Mouse (Mus musculus) gastrocnemius, adult 18-20 months (tissue): ENCODE results near the gene Ppargc1a. TPM values are rescaled to one million over a fixed set of nuclear protein-coding genes. Genes with fewer than 3 reads are reported as not detected.

ENCODE experiments used
- DNase-seq: peaks from one replicate; pipeline ENCODE4 v3.0.0; 2021; ENCODE audit warnings: low spot score
- total RNA-seq, 2 experiments: library from RNA; stranded (reverse); gene quantifications; 2 replicates each; pipeline ENCODE4 v1.2.3; 2021

The Ppargc1a gene
- total RNA-seq, 2 experiments from 2014 or later = 31.5 to 53.2 TPM

DNA sequence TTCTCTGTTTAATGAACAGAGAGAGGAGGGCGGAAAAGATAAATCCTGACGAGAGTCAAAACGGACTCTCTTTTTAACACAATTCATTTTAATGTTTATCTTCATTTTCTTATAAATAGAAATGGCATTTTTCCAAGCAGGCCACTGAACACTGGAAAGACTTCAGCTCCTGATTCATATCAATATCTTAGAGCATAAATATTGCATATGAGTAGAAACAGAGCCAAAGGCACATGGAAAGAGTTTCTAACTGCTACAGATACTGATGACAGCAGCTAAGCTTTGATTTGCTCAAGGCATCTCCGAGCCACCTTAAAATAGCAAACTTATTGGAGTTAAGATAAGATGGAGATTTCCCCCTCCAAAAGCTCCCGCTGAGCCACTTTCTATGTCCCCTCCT is 14.3 kb downstream of the Ppargc1a start:
- DNase-seq = no peak

DNA sequence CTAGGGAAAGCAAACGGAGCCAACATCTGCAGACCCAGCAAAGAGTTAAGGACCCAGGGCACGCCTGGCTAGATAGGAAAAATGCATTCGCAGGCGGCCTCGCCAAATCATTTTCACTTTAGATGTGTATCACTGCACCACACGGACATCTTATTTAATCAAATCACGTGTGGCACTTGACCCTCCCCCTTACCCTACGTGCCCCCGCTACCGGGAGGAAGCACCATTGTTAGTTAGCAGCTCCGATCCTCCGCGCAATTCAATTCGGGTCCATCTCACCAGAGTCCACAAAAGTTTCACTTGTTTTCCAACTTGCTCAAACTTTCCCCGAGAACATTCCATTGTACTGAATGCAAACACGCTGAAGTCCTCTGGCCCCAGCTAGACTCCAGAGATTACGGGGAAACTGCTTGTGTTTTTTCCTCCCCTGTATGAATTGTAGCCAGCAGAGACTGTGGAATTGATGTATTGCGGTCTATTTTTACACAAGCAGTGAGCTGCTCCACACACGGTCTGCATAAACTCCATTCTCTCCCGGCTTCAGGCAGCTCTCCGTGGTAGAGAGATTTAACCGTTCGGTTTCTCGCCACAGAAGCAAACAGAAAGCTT is 14.9 kb downstream of the Ppargc1a start:
- DNase-seq = peak; percentile 64

DNA sequence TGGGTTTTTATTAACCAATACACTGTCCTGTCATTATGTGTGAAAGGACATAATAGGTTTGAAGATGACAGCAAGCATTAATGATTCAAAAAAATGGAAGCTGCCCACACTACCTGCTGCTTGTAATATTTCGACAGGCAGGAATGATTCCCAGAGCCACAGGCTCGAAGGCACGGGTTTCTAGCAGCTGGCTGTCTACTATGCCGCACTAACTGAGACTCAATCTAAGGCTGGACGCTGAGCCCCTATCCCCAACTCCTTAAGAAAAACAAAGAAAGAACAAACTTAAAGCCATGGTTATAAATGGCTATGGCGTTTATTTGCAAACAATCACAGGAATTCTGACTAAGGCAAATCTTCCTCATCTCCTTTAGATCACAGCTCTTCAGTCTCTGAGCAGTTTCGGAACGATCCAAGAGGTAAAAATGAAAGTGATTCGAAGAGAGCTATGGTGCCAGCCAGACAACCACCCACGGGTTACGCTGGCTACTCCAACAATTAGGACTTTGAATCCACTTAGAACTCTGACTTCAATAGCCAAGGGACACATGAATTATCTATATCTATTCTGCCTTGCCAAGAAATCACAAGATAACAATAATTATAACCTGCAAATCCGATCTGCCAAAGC is 15.6 kb downstream of the Ppargc1a start:
- no peak for DNase-seq

DNA sequence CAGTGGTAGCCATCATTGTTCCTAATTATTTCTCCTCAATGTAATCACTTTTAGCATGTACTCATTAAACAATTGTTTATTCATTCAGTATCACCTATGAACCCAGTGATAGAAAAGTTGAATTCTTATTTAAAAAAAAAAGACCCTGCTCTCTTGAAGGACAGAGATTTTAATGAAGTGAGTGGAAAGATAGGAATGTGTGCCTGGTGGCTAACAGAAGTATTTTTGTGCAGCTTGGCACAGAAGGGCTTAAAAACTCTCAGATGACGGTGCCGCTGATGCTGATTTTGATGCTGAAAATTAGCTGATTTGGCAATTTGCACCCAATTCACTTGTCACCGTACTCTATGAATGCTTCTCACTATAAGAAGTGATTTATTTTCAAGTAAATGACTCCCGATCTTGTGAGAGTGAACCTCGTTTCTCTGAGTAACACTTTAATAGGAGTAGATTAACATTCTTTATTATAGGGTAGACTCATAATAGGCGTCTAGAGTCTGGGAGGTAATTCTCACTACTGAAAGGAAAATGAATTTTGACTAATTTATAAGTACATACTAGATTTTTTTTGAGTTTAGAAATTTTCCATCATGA is 20.0 kb downstream of the Ppargc1a start:
- DNase-seq = no peak

DNA sequence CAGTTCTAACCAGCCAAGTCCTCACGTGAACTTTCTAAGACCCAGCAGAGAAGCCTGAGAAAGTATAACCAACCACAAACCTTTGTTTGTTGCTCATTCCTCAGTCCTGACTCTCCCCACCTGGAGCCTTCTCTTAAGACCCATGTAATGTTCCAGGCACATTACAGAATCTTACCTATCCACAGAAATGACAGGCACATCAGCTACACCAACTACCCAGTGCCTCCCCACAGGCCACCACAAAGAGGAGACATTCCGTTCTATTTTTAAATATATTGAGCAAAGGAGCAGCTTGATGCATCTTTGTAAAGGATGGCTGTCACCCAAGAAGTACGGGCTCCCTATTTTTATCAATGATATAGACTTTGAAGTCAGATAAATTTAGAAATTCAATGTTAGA is 20.7 kb downstream of the Ppargc1a start:
- DNase-seq = no peak

DNA sequence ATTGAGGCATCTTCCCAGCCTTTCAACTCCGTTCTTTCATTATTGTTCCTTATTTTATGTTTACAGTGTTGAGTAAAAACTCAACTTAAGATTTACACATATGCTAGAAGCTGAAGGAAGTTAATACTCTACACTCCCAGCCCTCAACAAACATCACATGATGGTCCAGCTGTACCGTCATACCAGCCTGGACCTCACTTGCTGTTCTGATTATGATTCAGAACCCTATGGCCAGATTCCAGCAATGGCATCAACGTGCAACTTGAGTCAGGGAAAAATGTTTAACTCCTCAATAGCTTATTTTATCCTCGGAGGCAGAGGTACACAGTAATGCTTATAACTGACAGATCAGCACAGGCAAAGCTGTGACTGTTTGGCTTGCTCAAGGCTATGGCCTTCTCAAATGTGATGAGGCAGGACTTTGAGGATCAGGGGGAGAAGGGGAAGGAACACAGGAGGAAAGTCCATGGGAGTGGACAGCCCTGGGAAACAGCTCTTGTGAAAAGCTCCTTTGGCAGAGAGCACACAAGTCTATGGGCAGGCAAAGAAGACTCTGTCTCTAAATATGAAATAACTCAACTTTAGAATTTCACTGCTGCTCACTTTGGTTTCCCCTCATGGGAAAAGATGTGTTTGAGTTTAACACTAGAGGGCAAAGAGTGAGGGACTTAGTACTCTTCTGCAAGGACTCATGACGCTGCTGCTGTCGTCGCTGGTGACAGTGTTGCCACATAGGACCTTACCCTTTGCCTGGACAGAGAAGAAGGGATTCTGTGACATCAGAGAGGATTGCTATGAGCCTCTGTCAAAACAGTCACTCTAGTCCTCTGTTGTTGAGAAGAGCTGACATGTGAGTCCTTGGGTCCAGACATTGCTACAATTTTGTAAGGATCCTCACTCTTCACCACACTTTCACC is 22.1 kb downstream of the Ppargc1a start:
- no peak for DNase-seq

DNA sequence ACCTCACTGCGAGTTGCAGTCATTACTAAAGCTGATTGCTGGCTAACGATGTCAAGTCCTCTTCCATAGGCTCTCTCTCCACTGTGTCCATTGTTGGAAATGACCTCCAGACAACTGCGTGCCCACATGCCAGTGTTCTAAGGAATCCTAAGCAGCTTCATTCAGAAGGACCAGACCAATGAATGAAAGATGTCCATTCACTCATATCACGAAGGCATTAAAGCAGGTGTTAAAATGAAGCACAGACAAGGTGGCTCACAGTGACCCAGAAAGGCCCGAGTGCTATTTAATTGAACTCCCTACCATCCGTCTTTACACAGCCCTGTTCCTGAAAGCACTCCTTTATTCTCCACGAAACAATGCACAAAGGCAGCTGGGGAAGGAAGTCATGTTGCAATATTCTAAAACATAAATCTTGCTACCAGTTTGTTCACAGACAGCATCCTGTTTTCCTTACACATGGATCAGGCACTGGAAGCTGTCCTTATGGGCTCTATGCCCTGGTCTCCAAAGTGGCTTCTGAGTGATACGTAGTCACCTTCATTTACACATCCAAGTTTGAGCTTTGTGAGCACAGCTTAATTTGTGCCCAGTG is 23.3 kb downstream of the Ppargc1a start:
- no peak for DNase-seq

DNA sequence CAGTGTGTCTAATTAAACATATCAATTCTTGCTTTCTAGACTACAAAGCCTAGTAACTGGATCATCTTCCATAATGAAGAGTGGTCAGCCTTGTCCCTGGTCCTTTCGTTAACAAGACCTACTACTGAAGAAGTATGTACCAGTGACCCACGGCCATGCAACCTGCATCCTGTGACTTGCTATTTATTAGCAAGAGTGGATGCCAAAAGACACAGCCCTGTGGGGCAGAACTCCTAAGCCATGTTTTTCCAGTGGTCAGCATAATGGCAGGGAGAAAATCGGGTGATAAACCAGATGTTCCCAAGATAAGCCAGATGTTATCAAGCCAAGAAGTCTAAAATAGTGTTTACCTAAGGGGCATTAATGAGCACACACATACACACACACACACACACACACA is 26.0 kb downstream of the Ppargc1a start:
- no peak for DNase-seq

DNA sequence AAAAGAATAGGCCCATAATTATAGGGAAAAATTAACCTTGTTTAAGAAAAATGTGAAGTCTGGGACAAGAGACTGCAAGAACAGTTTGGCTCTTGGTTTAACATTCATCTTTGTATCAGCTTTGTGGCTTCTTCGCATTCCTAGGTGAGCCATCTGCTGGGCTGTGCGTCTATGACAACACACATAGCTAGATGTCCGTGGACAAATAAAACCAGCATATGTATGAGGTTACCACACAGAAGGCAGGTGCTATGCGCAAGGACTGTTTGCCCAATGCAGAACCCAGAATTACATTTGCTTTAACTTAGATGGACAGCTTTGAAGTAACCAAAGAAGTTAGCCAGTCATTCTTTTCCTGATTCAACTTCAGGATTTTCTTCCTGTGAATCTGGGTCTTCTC is 26.7 kb downstream of the Ppargc1a start:
- DNase-seq = no peak

DNA sequence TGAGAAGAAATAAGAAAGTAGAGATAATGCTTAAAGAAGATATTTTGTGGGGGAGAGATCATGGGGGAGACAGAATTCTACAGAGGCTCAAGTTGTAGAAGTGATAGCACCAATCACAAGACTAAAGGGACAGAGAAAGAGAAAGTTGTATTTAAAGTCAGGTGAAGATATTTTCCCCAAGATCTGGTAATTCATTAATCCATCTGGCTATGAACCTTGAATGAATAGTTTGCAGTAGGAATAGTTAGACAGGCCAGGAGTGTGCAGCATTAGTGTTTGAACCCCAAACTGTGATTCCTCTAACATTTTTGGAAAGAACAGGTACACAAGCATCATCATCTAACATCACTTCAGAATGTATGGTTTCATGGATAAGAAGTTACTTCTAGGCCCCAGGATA is 28.0 kb downstream of the Ppargc1a start:
- DNase-seq = no peak

DNA sequence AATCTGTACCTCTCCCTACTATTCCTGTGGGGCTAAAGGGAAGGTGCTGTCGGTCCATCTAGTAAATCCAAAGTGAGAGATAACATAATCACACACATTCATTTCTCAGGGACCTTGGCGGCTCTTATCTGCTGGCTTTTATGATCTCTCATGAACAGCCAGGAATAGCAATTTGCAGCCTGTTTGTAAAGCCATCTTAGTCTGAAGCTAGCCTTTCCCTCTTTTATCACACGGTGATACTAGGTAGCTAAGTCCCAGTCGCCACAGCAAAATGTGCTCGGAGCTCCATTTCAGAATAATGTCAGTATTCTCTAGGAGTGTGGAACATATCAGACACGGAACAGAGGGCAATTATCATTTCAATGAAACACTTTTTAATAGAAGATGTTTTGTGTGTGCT is 29.2 kb downstream of the Ppargc1a start:
- no peak for DNase-seq

DNA sequence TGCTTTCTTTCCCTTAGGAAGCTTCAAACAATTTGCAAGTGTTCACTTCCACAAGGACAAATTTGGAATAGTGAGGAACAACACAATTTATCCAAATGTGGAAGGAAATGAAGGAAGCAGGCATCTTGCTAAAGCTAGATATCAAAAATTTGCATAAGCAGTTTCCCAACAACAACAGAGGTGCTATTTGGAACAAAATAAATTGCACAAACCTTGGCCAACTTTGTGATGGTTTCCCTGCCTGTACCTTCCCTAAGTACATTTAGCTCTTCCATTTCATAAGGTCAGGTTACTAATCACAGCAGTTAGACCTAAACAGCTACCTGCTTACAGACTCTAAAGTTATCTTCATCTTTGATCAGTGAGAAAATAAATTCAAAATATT is 29.9 kb downstream of the Ppargc1a start:
- DNase-seq = no peak

DNA sequence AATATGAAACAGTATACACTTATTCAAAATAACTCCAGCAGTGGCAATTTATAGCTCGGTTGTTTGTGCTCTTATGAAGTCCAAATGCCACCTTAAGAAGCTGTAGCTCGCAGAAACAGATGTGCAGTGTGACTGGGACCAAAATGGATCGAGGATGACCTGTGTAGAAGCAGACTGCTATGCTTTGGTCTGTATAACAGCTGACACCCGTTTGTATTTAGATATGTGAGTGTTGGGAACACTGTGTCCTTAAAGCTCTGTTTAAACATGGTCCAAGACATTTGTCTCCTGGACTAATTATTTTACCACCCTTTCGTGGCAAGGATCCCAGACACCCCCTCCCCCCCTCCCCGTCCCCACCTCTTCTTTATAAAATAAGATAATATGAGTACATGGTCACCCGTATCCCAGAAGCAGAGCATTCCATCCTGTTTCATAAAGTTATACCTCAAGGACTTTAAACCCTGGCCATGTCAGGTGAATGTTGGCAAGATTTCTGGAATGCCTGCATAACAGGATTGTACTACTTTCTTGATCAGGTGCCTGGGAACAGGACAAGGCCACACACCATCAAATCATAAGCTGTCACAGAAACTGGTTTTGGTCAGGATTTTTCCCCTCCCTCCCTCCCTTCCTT is 30.4 kb downstream of the Ppargc1a start:
- DNase-seq = no peak

DNA sequence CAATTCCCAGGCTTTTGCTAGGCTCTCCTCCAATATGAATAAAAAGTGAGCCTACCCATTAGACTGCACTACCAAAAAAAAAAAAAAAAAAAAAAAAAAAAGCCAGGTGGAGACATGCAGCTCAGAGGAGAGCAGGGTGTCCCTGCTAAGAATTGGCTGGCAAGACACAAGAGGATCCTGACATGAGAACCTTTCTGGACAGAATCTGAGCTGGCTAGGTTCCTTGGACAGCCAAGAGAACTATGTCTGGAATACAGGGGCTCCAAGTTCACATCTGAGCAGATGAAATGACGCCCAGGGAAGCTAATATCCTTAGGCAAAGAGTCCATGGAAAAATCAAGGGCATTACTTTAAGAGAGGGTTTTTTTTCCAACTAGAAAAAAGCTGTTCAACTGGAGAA is 33.1 kb downstream of the Ppargc1a start:
- DNase-seq = peak; percentile 76

DNA sequence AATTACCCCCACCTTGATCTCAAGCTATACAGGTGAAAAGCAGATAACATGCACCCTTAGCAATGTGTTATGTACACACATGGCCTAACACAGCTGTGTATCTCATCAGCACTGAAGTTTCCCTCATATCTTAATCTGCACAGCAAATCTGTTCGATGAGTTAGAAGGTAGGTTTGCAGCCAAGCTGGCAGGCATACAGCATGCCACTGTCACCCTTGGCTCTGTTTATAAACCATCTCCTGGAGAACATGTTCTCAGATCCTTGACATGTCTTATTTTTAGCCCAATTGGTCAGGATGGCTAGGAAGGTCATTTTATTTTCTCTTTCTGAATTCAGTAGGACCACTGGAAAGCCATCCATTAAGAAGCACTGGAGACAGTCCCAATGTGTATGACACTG is 36.2 kb downstream of the Ppargc1a start:
- peak; percentile 72 for DNase-seq

DNA sequence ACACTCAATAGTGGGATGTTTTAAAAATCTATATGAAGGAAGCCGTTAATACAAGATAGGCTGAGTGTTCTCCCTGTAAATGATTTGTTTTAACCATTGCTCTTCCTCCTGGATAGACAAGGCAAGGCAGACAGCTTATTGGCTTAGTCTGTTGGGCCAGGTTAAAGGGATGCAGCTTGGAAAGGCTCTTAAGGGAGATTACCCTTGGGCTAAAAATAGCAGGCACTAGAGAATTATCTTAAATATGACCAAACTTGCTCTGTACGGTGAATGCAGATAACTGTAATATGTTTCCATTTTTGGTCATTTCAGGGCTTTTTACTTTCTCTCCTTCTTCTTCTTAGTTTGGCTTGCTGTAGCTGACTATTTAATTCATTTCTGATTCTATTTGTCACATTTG is 38.1 kb downstream of the Ppargc1a start:
- no peak for DNase-seq

DNA sequence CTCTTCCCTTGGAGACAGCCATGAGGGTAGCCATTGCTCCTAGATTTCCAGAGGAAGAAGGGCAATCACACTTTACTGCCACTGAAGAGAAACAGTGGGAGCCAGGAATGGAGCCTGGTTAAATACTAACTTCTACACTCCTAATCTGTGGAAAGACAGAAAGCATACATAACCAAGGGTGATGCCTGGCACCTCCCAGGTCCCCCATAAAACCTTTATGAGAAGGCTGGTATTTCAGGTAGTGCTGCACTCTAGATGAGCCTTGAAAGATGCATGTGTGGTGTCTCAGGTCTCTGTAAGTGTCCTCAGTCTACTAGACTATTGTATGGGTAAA is 39.4 kb downstream of the Ppargc1a start:
- no peak for DNase-seq

DNA sequence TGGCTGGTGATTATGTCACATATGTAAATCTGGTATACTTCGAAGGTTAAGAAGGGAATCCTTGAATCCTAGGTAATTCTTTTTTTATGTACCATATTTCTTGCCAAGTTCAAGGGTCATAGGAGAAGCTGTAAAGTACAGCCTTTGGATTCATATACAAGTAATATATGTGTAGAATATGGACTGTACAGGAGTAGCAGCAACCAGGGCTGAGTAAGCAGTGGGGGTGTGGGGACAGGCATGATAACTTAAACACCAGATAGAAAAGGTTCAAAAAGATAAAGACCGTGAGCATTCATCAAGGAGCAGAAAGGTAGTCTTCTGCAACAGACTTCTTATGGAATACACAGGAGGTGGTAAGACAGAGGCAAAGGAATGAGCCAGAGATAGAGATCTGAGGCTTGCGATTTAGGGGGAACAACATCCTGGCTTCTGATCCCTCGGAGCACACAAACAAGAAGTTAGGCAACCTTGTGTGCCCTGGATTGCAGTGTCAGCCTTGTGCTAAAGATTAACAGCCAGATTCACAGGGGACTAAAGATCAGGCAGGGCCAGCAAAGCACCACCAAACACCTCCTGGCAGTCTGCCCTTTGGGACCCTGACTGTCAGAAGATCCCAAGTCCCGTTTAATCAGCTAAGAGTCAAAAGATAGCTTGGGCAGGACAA is 39.9 kb downstream of the Ppargc1a start:
- no peak for DNase-seq

DNA sequence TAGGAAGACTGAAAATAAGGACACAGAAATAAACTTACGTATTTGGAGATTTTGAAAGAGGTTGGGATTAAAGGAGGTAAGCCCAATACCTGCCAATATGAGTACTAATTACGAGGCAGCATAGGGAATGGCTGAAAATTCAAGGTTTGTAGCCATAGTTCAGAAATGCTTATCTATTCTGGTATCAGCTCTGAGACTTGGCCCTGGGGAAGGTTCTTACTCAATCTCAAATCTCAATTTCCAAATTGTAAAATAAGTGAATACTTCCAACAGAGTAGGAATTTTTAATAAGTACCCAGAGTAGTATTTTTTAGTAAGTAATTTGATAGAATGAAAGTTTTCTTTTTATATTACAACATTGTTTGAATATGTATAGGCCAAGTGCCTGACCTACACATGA is 41.7 kb downstream of the Ppargc1a start:
- DNase-seq = no peak

DNA sequence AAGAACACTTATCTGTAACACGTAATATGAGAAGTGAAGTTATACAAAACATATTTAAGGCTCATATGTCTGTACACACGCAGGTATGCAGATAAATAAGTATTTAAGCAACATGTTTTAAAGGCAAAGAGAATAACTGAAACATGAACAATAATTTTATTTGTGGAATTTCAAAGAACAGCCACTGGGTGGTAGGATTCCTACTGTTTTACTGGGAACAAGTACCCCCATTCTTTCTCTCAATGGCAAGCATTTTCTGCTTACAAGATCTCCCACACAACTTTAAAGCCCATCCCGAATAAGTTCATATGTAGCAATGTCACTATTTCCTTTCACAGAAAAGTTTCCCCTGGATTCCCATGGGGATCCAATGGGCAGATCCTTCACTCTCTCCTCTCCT is 46.7 kb downstream of the Ppargc1a start:
- DNase-seq = no peak
